Mouse (Mus musculus): ENCODE data around the gene Zbtb46.

GRCm38 (mm10) chr2:181462604-181463003 is 3.4 kb upstream of the Zbtb46 start:
- no peak for TF ChIP-seq POLR2A (IDR thresholded peaks at IDR 0.05; ENCODE audit: extremely low read depth, insufficient read depth, low read length)
- TF ChIP-seq CTCF (IDR thresholded peaks at IDR 0.05; ENCODE audit: extremely low read depth, insufficient read depth, low read length): no peak
